ENCODE assay signal across 8 mouse cellular contexts in the genomic region with DNA sequence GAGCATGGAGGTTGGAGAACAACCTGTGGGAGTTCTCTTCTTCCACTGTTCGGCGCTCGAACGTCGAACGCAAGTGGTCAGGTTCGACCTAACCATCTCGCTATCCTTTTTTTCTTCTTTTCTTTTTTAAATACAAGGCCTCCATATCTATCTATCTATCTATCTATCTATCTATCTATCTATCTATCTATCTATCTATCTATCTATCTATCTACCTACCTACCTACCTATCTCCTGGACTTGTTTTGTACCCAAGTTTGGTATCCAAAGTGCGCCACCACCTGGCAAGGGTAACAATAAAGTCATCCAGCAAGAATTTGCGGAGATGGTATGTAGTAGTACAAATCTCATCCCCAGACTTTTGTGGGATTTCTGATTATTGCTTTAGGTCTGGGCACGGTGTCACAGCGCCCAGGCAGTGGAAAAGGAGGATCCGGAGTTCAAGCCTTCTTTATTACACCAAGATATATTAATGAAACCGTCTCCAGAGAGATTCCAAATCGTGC. TPM values are rescaled to one million over a fixed set of nuclear protein-coding genes. Genes with fewer than 3 reads are reported as not detected.
DNase-seq lines count a peak whose midpoint lies in the region; ATAC-seq and TF ChIP-seq lines count a peak whose summit lies in the region.

Gene Rpl35 (minus strand): TSS at position 51 of the 506 bp plus-strand sequence.

- H3K36me3 ChIP-seq in heart, postnatal 0 days (replicated peaks; ENCODE audit: control insufficient read depth, insufficient read depth, low read length) = peaks cover 32% of the 10 kb centered on the region
- peaks cover 25% of the 10 kb centered on the region for H3K36me3 ChIP-seq in lung, embryonic 16.5 days (ENCODE audit: control insufficient read depth, insufficient read depth, low read length)

- H3K9ac ChIP-seq in heart, postnatal 0 days (replicated peaks; ENCODE audit: low read depth, low read length) = peak within 1 kb of the TSS; percentile 87
- peak within 1 kb of the TSS; percentile 92 for H3K9ac ChIP-seq in lung, embryonic 16.5 days (ENCODE audit: low read length)

- peak within 1 kb of the TSS; percentile 99 for H3K4me3 ChIP-seq in embryonic fibroblast, embryonic 13.5 days (ENCODE audit: insufficient read depth, low read length)
- peak within 1 kb of the TSS; percentile 71 for H3K4me3 ChIP-seq in heart, postnatal 0 days (ENCODE audit: low read depth, low read length)
- H3K4me3 ChIP-seq in lung, embryonic 16.5 days (ENCODE audit: low read length) = peak within 1 kb of the TSS; percentile 93

- H3K4me1 ChIP-seq in embryonic fibroblast, embryonic 13.5 days (ENCODE audit: control insufficient read depth, insufficient read depth, low read length) = peaks cover 12% of the 10 kb centered on the region
- peaks cover 17% of the 10 kb centered on the region; the same call in 1 of the 2 replicates for H3K4me1 ChIP-seq in heart, postnatal 0 days (ENCODE audit: control insufficient read depth, insufficient read depth)
- H3K4me1 ChIP-seq in lung, embryonic 16.5 days (replicated peaks; ENCODE audit: control insufficient read depth, insufficient read depth, low read length) = peaks cover 36% of the 10 kb centered on the region

- ATAC-seq in heart, postnatal 0 days (ENCODE audit: insufficient read depth, low read depth) = no peak
- no peak for ATAC-seq in lung, embryonic 16.5 days (ENCODE audit: low read depth)

- WGBS in heart, postnatal 0 days = 11% methylated on average over 15 of the region's 15 CpGs
- WGBS in lung, embryonic 16.5 days = 10% methylated on average over 15 of the region's 15 CpGs

- H3K9me3 ChIP-seq in heart, postnatal 0 days (replicated peaks; ENCODE audit: control insufficient read depth, low read length) = no peaks in the 10 kb centered on the region
- H3K9me3 ChIP-seq in lung, embryonic 16.5 days (ENCODE audit: control insufficient read depth, low read length) = no peaks in the 10 kb centered on the region

- H3K4me2 ChIP-seq in heart, postnatal 0 days (ENCODE audit: low read depth, low read length) = peak within 1 kb of the TSS; percentile 69
- H3K4me2 ChIP-seq in lung, embryonic 16.5 days (ENCODE audit: low read depth, low read length) = peak within 1 kb of the TSS; percentile 66

- TF ChIP-seq CTCF in embryonic fibroblast, embryonic 13.5 days (IDR thresholded peaks at IDR 0.05; ENCODE audit: borderline replicate concordance, insufficient read depth, low read length) = no peak
- TF ChIP-seq CTCF in heart, postnatal 0 days (IDR thresholded peaks at IDR 0.05; ENCODE audit: low read depth) = no peak

- TF ChIP-seq POLR2A in embryonic fibroblast, embryonic 13.5 days (IDR thresholded peaks at IDR 0.05; ENCODE audit: low read depth, low read length) = no peak

- DNase-seq in B cell, adult 2 months = peak; percentile 80 to 83
- peak; percentile 53 for DNase-seq in T-cell, adult 2 months (ENCODE audit: low spot score)
- DNase-seq in heart, postnatal 0 days (ENCODE audit: low spot score) = no peak
- peak; percentile 62 to 83 for DNase-seq in kidney, postnatal 36 days
- DNase-seq in spleen, adult 18-20 months = peak; percentile 45 to 67
- DNase-seq in right cerebral cortex, postnatal 36 days (ENCODE audit: low spot score in 2 of 2) = no peak

- no peaks in the 10 kb centered on the region for H3K27me3 ChIP-seq in heart, postnatal 0 days (ENCODE audit: control insufficient read depth, insufficient read depth, low read length)
- H3K27me3 ChIP-seq in lung, embryonic 16.5 days (ENCODE audit: control insufficient read depth, insufficient read depth, low read depth, low read length) = no peaks in the 10 kb centered on the region

- H3K27ac ChIP-seq in embryonic fibroblast, embryonic 13.5 days (ENCODE audit: insufficient read depth, low read length) = peak within 1 kb of the TSS; percentile 50
- H3K27ac ChIP-seq in heart, postnatal 0 days (ENCODE audit: low read depth) = peak within 1 kb of the TSS; percentile 86
- peak within 1 kb of the TSS; percentile 83 for H3K27ac ChIP-seq in lung, embryonic 16.5 days (ENCODE audit: low read length)

- no peak for TF ChIP-seq EP300 in heart, postnatal 0 days (IDR thresholded peaks at IDR 0.05; ENCODE audit: low read depth)

RNA-seq across cellular contexts. Expression of gene Rpl35, which starts in this region (rescaled TPM):
- polyA plus RNA-seq in embryonic fibroblast, embryonic 13.5 days (2011; ENCODE audit: insufficient read length, low read depth, missing spikeins) = 266 and 282 TPM in 2 replicates
- total RNA-seq in heart, postnatal 0 days (2014; rRNA removed; ENCODE audit: low replicate concordance) = 54.2 and 56.4 TPM in 2 replicates
- polyA plus RNA-seq in heart, postnatal 0 days (2015; fragmentation: Nextera tagmentation; extraction: Ambion mirVana) = 539 and 573 TPM in 2 replicates
- polyA plus RNA-seq in lung, embryonic 16.5 days (2015; fragmentation: Nextera tagmentation; extraction: Ambion mirVana) = 827 and 930 TPM in 2 replicates

Comparison
In these comparisons a context has a peak if more than half of its experiments do, and no peak if none do; other contexts are left out.
1. DNase-seq: peak in B cell, adult 2 months (2 of 2), T-cell, adult 2 months (single experiment), kidney, postnatal 36 days (2 of 2) and spleen, adult 18-20 months (2 of 2); none in heart, postnatal 0 days (single experiment) and right cerebral cortex, postnatal 36 days (0 of 2).
2. Peak in every context shown above with its lines, with median percentiles within 50 percentile points of each other: H3K27ac ChIP-seq and H3K4me3 ChIP-seq.